Mouse (Mus musculus) brain, embryonic 14.5 days (tissue): ENCODE measurements around the gene Fer1l5.

ENCODE experiments used
- CTCF ChIP-seq: fragments of 200-500 bp; IDR thresholded peaks from 2 replicates; pipeline ENCODE4 v1.5.1; 2012; ENCODE audit warnings: inconsistent platforms, mild to moderate bottlenecking, moderate library complexity, borderline replicate concordance; ENCODE audit not compliant: insufficient read depth, insufficient read length; ENCODE audit errors: extremely low read depth
- POLR2A ChIP-seq: fragments of 200-500 bp; IDR thresholded peaks from 2 replicates; pipeline ENCODE4 v1.6.1; 2012; ENCODE audit warnings: mild to moderate bottlenecking, inconsistent platforms, borderline replicate concordance; ENCODE audit not compliant: poor library complexity, insufficient read depth, insufficient read length, severe bottlenecking; ENCODE audit errors: extremely low read depth

- TF ChIP-seq POLR2A (no peak), CTCF (peak; percentile 7; the same call in 1 of the 2 replicates)
These were observed 82.1 kb downstream of the Fer1l5 start for GRCm38 (mm10) chr1:36454055-36454815.
